Mouse (Mus musculus) MEL-GATA-1-ER (cell line): ENCODE results near the gene U2af1l4.

ENCODE experiments used
- DNase-seq: peaks from one replicate; pipeline ENCODE4 v3.0.0-alpha.2; 2012; ENCODE audit warnings: low read depth; ENCODE audit errors: extremely low read depth

Gene U2af1l4

GRCm38 (mm10) chr7:30608476-30608875 lies 45.4 kb downstream of the U2af1l4 start:
- DNase-seq: no peak

- DNase-seq: no peak
Measured at GRCm38 (mm10) chr7:30610043-30610442, 46.9 kb downstream of the U2af1l4 start.

GRCm38 (mm10) chr7:30612654-30613402 lies 49.7 kb downstream of the U2af1l4 start, which contains the start of gene Upk1a:
Gene Upk1a, minus strand, starts transcription at chr7:30612847.
- DNase-seq: no peak

- DNase-seq: no peak
Measured at GRCm38 (mm10) chr7:30613529-30614112, 50.5 kb downstream of the U2af1l4 start.

GRCm38 (mm10) chr7:30614454-30614853 lies 51.4 kb downstream of the U2af1l4 start:
- DNase-seq: peak; percentile 50
